In genomic region chr10:105484355-105485094, GRCm38 (mm10) we compare ENCODE assay signal across 20 mouse cellular contexts.
DNase-seq lines count a peak whose midpoint lies in the region; ATAC-seq and TF ChIP-seq lines count a peak whose summit lies in the region.
"Had no signal": no experiment of that assay in that cellular context is flagged by ENCODE, and none has a peak within 500 bp of the region (broad histone marks: within the 10 kb centered on the region; RNA-seq: fewer than 3 reads in every experiment).

No protein-coding gene starts in this region.

- no peak overlapping the region for H3K9ac ChIP-seq in neural tube, embryonic 11.5 days (ENCODE audit: low read length)
- H3K9ac ChIP-seq in forebrain, embryonic 14.5 days (ENCODE audit: low read length), result no peak overlapping the region
- H3K9ac ChIP-seq in hindbrain, postnatal 0 days (replicated peaks; ENCODE audit: low read length), result no peak overlapping the region
- H3K9ac ChIP-seq: intestine, embryonic 15.5 days; limb, embryonic 15.5 days; stomach, embryonic 15.5 days had no signal

- DNase-seq in neural tube, embryonic 11.5 days (ENCODE audit: low spot score), result no peak
- no peak for DNase-seq in neural tube, embryonic 10.5 days (ENCODE audit: extremely low spot score, low spot score)
- DNase-seq in forebrain, embryonic 14.5 days (ENCODE audit: low spot score), result peak; percentile 24
- no peak for DNase-seq in hindbrain, postnatal 0 days (ENCODE audit: low spot score)
- DNase-seq in retina, postnatal 1 day, result peak; percentile 95
- no peak for DNase-seq in kidney, adult 18-20 months
- DNase-seq in adrenal gland, adult 18-20 months (ENCODE audit: low spot score in 2 of 2), result no peak
- no peak for DNase-seq in left cerebral cortex, postnatal 4 days
- DNase-seq: adrenal gland, postnatal 10 days; cerebellum, postnatal 25 days; gastrocnemius, adult 2 months; heart, postnatal 14 days; kidney, postnatal 25 days; lung, adult 18-20 months; lung, postnatal 4 days had no signal

- intact Hi-C loops in left cerebral cortex, postnatal 4 days (cut with DNase I), result no loop called here

- peak; percentile 77 for ATAC-seq in neural tube, embryonic 11.5 days (ENCODE audit: insufficient read depth, low FRiP score, low TSS enrichment)
- ATAC-seq in forebrain, embryonic 14.5 days, result peak; percentile 74
- ATAC-seq in hindbrain, postnatal 0 days, result peak; percentile 74
- ATAC-seq: intestine, embryonic 15.5 days had no signal

- TF ChIP-seq CTCF in hindbrain, postnatal 0 days (IDR thresholded peaks at IDR 0.05; ENCODE audit: low read depth), result no peak

- no peaks in the 10 kb centered on the region for H3K9me3 ChIP-seq in neural tube, embryonic 11.5 days (ENCODE audit: control insufficient read depth, low read length)
- H3K9me3 ChIP-seq in forebrain, embryonic 14.5 days (replicated peaks; ENCODE audit: control insufficient read depth, low read length), result no peaks in the 10 kb centered on the region
- H3K9me3 ChIP-seq in hindbrain, postnatal 0 days (ENCODE audit: low read length), result no peaks in the 10 kb centered on the region
- H3K9me3 ChIP-seq: intestine, embryonic 15.5 days; limb, embryonic 15.5 days; stomach, embryonic 15.5 days had no signal

- H3K4me1 ChIP-seq in neural tube, embryonic 11.5 days (ENCODE audit: control insufficient read depth, insufficient read depth, low read length), result peaks cover 5% of the 10 kb centered on the region; the same call in 1 of the 2 replicates
- peaks cover 5% of the 10 kb centered on the region for H3K4me1 ChIP-seq in forebrain, embryonic 14.5 days (ENCODE audit: control insufficient read depth, insufficient read depth, low read length)
- peaks cover 6% of the 10 kb centered on the region; the same call in 1 of the 2 replicates for H3K4me1 ChIP-seq in hindbrain, postnatal 0 days (ENCODE audit: insufficient read depth, low read length)
- H3K4me1 ChIP-seq: intestine, embryonic 15.5 days; limb, embryonic 15.5 days; stomach, embryonic 15.5 days had no signal

- no peaks in the 10 kb centered on the region for H3K27me3 ChIP-seq in neural tube, embryonic 11.5 days (ENCODE audit: control insufficient read depth, insufficient read depth, low read length)
- no peaks in the 10 kb centered on the region for H3K27me3 ChIP-seq in forebrain, embryonic 14.5 days (replicated peaks; ENCODE audit: control insufficient read depth, insufficient read depth, low read length)
- H3K27me3 ChIP-seq in hindbrain, postnatal 0 days (ENCODE audit: insufficient read depth, low read length), result no peaks in the 10 kb centered on the region
- H3K27me3 ChIP-seq: intestine, embryonic 15.5 days; limb, embryonic 15.5 days; stomach, embryonic 15.5 days had no signal

- H3K4me3 ChIP-seq in neural tube, embryonic 11.5 days (ENCODE audit: low read depth, low read length), result no peak overlapping the region
- H3K4me3 ChIP-seq in forebrain, embryonic 14.5 days (ENCODE audit: low read depth, low read length), result no peak overlapping the region
- no peak overlapping the region for H3K4me3 ChIP-seq in hindbrain, postnatal 0 days (ENCODE audit: low read length)
- H3K4me3 ChIP-seq: erythroblast, embryonic 14.5 days; gastrocnemius, adult 2 months; intestine, embryonic 15.5 days; limb, embryonic 15.5 days; myocyte; stomach, embryonic 15.5 days had no signal

- no peaks in the 10 kb centered on the region for H3K36me3 ChIP-seq in neural tube, embryonic 11.5 days (ENCODE audit: control insufficient read depth, insufficient read depth, low read length)
- no peaks in the 10 kb centered on the region for H3K36me3 ChIP-seq in forebrain, embryonic 14.5 days (ENCODE audit: control insufficient read depth, insufficient read depth, low read length)
- H3K36me3 ChIP-seq in hindbrain, postnatal 0 days (ENCODE audit: insufficient read depth, low read length), result no peaks in the 10 kb centered on the region
- H3K36me3 ChIP-seq: intestine, embryonic 15.5 days; stomach, embryonic 15.5 days had no signal

- no peak overlapping the region for H3K4me2 ChIP-seq in neural tube, embryonic 11.5 days (ENCODE audit: low read depth)
- H3K4me2 ChIP-seq in forebrain, embryonic 14.5 days (ENCODE audit: low read length), result no peak overlapping the region
- no peak overlapping the region for H3K4me2 ChIP-seq in hindbrain, postnatal 0 days (ENCODE audit: low read depth, low read length)
- H3K4me2 ChIP-seq: intestine, embryonic 15.5 days; limb, embryonic 15.5 days; stomach, embryonic 15.5 days had no signal

- no peak overlapping the region for H3K27ac ChIP-seq in neural tube, embryonic 11.5 days (ENCODE audit: low read depth, low read length)
- no peak overlapping the region for H3K27ac ChIP-seq in forebrain, embryonic 14.5 days (ENCODE audit: low read depth, low read length)
- H3K27ac ChIP-seq in hindbrain, postnatal 0 days, result peak overlapping the region; percentile 37; the same call in 1 of the 2 replicates
- H3K27ac ChIP-seq: gastrocnemius, adult 2 months; intestine, embryonic 15.5 days; limb, embryonic 15.5 days; stomach, embryonic 15.5 days had no signal

- WGBS in neural tube, embryonic 11.5 days, result 36% methylated on average over 2 of the region's 2 CpGs
- WGBS in forebrain, embryonic 14.5 days, result 12% methylated on average over 2 of the region's 2 CpGs
- WGBS in hindbrain, postnatal 0 days, result 46% methylated on average over 2 of the region's 2 CpGs

Comparison
In these comparisons a context has a peak if more than half of its experiments do, and no peak if none do; other contexts are left out.
1. DNase-seq: peak in forebrain, embryonic 14.5 days (single experiment) and retina, postnatal 1 day (single experiment); none in neural tube, embryonic 11.5 days (single experiment), neural tube, embryonic 10.5 days (single experiment), hindbrain, postnatal 0 days (single experiment), kidney, adult 18-20 months (single experiment), adrenal gland, adult 18-20 months (0 of 2) and left cerebral cortex, postnatal 4 days (single experiment).
2. Peak in every context shown above with its lines, with median percentiles within 50 percentile points of each other: ATAC-seq.